Mouse (Mus musculus) c-Kit-positive CD71-positive TER-119-negative erythroid progenitor cells, embryonic 14.5 days (primary cell): ENCODE measurements around the gene Madd.

Experiments used
- DNase-seq: peaks from one replicate; pipeline ENCODE4 v3.0.0-alpha.2; 2013; ENCODE audit warnings: low read depth

The Madd gene

GRCm38 (mm10) chr2:91090208-91090607 lies 93.4 kb downstream of the Madd start:
- no peak for DNase-seq

DNA sequence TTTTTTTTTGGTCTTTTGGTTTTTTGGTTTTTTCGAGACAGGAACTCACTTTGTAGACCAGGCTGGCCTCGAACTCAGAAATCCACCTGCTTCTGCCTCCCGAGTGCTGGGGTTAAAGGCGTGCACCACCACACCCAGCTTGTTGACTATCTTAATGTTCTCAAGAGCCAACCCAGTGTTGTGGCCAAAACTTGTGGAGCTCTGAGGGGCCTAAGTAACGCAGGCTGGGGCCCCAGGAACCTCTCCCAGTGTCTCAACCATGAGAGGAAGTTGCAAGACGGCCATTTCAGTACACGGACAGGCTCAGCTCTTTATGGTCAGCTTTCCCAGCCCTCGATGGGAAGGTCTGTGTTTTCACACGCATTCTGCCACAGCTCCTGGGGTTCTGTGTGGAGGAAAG lies 94.7 kb downstream of the Madd start:
- no peak for DNase-seq

- no peak for DNase-seq
Measured at GRCm38 (mm10) chr2:91087453-91087852, 96.2 kb downstream of the Madd start.
